Mouse (Mus musculus) hindbrain, embryonic 11.5 days (tissue): ENCODE measurements around the gene Prss40. TPM values are rescaled to one million over a fixed set of nuclear protein-coding genes. Genes with fewer than 3 reads are reported as not detected.

Experiments used
- ATAC-seq: fragments of 200-750 bp; cut with Nextera tagmentation; 2 replicates; pipeline ENCODE4 v1.8.0; 2017; ENCODE audit warnings: mild to moderate bottlenecking, moderate TSS enrichment, moderate library complexity; ENCODE audit not compliant: low FRiP score
- DNase-seq: peaks from one replicate; pipeline ENCODE4 v3.0.0-alpha.2; 2015; ENCODE audit warnings: low spot score
- H3K27ac ChIP-seq: fragments of 300-500 bp; sonication (generic); 2 replicates; pipeline ENCODE4 v1.5.1; 2014; ENCODE audit warnings: mild to moderate bottlenecking, low read depth, low read length
- H3K27me3 ChIP-seq: fragments of 300-500 bp; sonication (generic); 2 replicates; pipeline ENCODE4 v1.6.1; 2014; ENCODE audit warnings: mild to moderate bottlenecking, low read length, moderate library complexity, mixed read lengths; ENCODE audit not compliant: control insufficient read depth, insufficient read depth
- H3K36me3 ChIP-seq: fragments of 300-500 bp; sonication (generic); 2 replicates; pipeline ENCODE4 v1.6.1; 2014; ENCODE audit warnings: mild to moderate bottlenecking, low read length, moderate library complexity, mixed read lengths; ENCODE audit not compliant: control insufficient read depth, insufficient read depth
- H3K4me1 ChIP-seq: fragments of 300-500 bp; sonication (generic); replicated peaks from 2 replicates; pipeline ENCODE4 v1.6.1; 2014; ENCODE audit warnings: low read length, mixed read lengths; ENCODE audit not compliant: control insufficient read depth, insufficient read depth
- H3K4me2 ChIP-seq: fragments of 300-500 bp; sonication (generic); replicated peaks from 2 replicates; pipeline ENCODE4 v1.6.1; 2014; ENCODE audit warnings: mild to moderate bottlenecking, low read depth, low read length
- H3K4me3 ChIP-seq: fragments of 300-500 bp; sonication (generic); 2 replicates; pipeline ENCODE4 v1.5.1; 2014; ENCODE audit warnings: low read depth, low read length
- H3K9ac ChIP-seq: fragments of 300-500 bp; sonication (generic); 2 replicates; pipeline ENCODE4 v1.6.1; 2014; ENCODE audit warnings: low read depth, low read length
- H3K9me3 ChIP-seq: fragments of 300-500 bp; sonication (generic); 2 replicates; pipeline ENCODE4 v1.6.1; 2016; ENCODE audit warnings: low read length; ENCODE audit not compliant: control insufficient read depth
- whole genome bisulfite sequencing: fragments of 180-500 bp; shearing (Covaris S2); extraction: QIAGEN DNeasy Blood & Tissue Kit; methylation state at CpG from one replicate; pipeline ENCODE4 v1.1.7; 2014; 5-methylcytosine and 5-hydroxymethylcytosine counted together
- polyA plus RNA-seq: library from polyadenylated mRNA; unstranded; fragments of >200 nt; fragmentation: Nextera tagmentation; extraction: Ambion mirVana; gene quantifications from 2 replicates; pipeline ENCODE4 v1.2.1, GENCODE M21; 2014

Gene Prss40
- not detected in 2 replicates for polyA plus RNA-seq

DNA sequence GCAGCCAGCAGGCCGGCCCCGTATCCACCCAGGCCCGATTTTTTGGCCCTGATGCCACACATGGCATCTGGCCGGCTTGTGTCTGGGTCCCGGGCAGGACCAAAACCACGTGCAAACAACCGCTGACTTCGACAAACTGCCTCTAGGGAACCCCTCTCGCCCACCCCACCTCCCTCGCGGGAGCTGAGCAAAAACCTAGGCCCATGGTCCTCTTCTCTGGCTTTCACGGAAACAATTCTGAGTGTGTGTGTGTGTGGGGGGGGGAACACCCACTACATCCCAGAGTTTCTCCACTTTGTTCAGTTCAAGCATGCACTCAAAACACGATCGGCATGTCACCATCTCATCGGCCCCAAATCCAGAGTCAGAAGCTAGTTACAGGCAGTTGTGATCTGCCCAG, at the start of gene Prss40:
Gene Prss40 (minus strand): TSS at position 101 of the 400 bp plus-strand sequence.
- no peak within 1 kb of the TSS for H3K27ac ChIP-seq
- H3K36me3 ChIP-seq: no peaks in the 10 kb centered on the region
- no peak within 1 kb of the TSS for H3K9ac ChIP-seq
- H3K27me3 ChIP-seq: no peaks in the 10 kb centered on the region
- ATAC-seq: no peak
- no peak for DNase-seq
- no peaks in the 10 kb centered on the region for H3K9me3 ChIP-seq
- no peak within 1 kb of the TSS for H3K4me2 ChIP-seq
- 92% methylated on average over 15 of the region's 15 CpGs for WGBS
- H3K4me3 ChIP-seq: no peak within 1 kb of the TSS
- H3K4me1 ChIP-seq: no peaks in the 10 kb centered on the region

- WGBS: 18% methylated on average over 8 of the region's 8 CpGs
- Histone ChIP-seq H3K4me3 (no peak overlapping the region), H3K9ac (no peak overlapping the region), H3K9me3 (no peaks in the 10 kb centered on the region), H3K4me2 (no peak overlapping the region), H3K36me3 (no peaks in the 10 kb centered on the region), H3K4me1 (no peaks in the 10 kb centered on the region), H3K27me3 (no peaks in the 10 kb centered on the region), H3K27ac (no peak overlapping the region)
- DNase-seq (peak; percentile 91), ATAC-seq (peak; percentile 64; the same call in 1 of the 2 replicates)
These were observed 41.6 kb upstream of the Prss40 start for GRCm38 (mm10) chr1:34602363-34602762.

- H3K9me3 ChIP-seq: no peaks in the 10 kb centered on the region
- no peak overlapping the region for H3K4me3 ChIP-seq
- ATAC-seq (no peak), DNase-seq (no peak)
- H3K27me3 ChIP-seq: no peaks in the 10 kb centered on the region
- 76% methylated on average over 3 of the region's 3 CpGs for WGBS
- H3K4me2 ChIP-seq: no peak overlapping the region
- H3K27ac ChIP-seq: no peak overlapping the region
- H3K36me3 ChIP-seq: no peaks in the 10 kb centered on the region
- no peaks in the 10 kb centered on the region for H3K4me1 ChIP-seq
- H3K9ac ChIP-seq: no peak overlapping the region
These were observed 40.7 kb upstream of the Prss40 start for GRCm38 (mm10) chr1:34601323-34602047.

DNA sequence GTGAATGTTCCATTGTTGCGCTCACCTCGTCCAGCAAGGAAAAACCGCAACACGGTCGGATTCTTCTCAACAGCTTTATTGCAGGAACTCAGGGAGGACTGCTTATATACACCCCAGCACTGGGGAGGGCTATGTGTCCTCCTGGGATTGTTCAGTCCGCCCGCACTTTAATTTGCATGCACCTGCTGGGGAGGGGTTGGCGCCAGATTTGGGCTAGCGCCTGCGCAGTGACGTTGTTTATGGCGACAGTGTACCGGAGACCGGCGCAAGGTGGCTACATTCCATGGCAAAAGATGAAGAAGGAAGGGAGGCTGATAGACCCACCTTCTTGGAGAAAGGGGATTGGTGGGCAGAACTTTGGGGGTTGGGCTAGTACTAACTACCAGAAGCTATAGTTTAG, 39.3 kb upstream of the Prss40 start:
- 73% methylated on average over 15 of the region's 15 CpGs for WGBS
- no peaks in the 10 kb centered on the region for H3K4me1 ChIP-seq
- no peaks in the 10 kb centered on the region for H3K9me3 ChIP-seq
- ATAC-seq (no peak), DNase-seq (no peak)
- H3K4me3 ChIP-seq: no peak overlapping the region
- H3K4me2 ChIP-seq: no peak overlapping the region
- no peak overlapping the region for H3K9ac ChIP-seq
- H3K27me3 ChIP-seq: no peaks in the 10 kb centered on the region
- no peak overlapping the region for H3K27ac ChIP-seq
- no peaks in the 10 kb centered on the region for H3K36me3 ChIP-seq

DNA sequence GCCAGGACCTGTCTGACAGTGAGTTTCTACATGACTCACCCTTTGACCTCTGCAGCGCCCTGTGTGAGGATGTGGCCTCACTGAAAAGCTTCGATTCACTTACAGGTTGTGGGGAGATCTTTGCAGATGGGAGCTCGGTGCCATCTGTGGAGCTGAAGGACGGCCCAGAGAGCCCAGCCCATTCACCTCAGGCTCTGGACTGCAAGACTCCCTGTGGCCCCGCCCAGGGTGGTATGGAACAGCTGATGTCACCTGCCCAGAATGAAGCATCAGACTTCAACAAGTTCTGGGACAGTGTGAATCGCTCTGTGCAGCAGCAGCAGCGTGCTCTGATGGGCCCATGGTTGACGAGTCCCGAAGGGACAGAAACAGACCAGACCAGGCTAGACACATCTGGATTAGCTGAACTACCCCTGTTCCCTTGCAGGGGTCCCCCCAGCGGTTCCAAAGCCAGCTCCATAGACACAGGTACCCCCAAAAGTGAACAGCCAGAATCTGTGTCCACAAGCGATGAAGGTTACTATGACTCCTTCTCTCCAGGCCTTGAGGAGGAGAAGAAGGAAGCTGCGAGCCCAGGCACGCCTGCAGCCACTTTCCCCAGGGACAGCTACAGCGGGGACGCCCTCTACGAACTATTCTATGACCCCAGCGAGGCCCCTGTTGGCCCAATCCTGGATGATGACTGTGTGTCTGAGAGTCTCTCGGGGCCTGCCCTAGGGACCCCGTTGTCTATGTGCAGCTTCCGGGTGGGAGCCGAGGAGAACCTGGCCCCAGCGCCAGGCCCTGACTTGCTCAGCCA, 26.8 kb upstream of the Prss40 start:
- no peak overlapping the region for H3K27ac ChIP-seq
- no peak overlapping the region for H3K4me2 ChIP-seq
- no peaks in the 10 kb centered on the region for H3K9me3 ChIP-seq
- no peak for ATAC-seq
- no peak overlapping the region for H3K9ac ChIP-seq
- no peaks in the 10 kb centered on the region for H3K4me1 ChIP-seq
- no peak for DNase-seq
- no peaks in the 10 kb centered on the region for H3K27me3 ChIP-seq
- no peak overlapping the region for H3K4me3 ChIP-seq
- no peaks in the 10 kb centered on the region for H3K36me3 ChIP-seq
- WGBS: 83% methylated on average over 22 of the region's 22 CpGs

DNA sequence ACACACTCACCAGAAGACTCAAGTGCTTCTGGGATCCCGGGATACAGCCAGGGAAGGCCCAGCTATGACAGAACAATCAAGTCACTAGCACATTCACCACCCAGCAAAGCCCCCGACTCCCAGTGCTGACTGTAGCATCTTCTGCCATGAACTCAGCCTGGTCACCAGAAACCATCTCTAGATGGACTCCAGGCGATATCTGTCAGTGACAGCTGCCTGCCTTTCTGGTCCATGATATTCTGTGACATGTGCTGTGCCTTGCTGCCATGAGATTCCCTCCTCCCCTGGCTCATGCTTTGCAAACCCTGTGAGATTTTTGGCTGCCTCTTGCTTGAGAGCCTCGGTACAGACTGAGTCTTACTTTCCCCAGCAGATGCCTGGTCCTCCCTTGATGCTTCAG, 24.0 kb upstream of the Prss40 start:
- no peak for ATAC-seq
- DNase-seq: no peak
- no peaks in the 10 kb centered on the region for H3K36me3 ChIP-seq
- no peaks in the 10 kb centered on the region for H3K27me3 ChIP-seq
- no peak overlapping the region for H3K27ac ChIP-seq
- H3K9ac ChIP-seq: no peak overlapping the region
- H3K4me1 ChIP-seq: no peaks in the 10 kb centered on the region
- H3K4me2 ChIP-seq: no peak overlapping the region
- WGBS: 84% methylated on average over 4 of the region's 4 CpGs
- H3K4me3 ChIP-seq: no peak overlapping the region
- no peaks in the 10 kb centered on the region for H3K9me3 ChIP-seq

- no peak overlapping the region for H3K4me3 ChIP-seq
- no peaks in the 10 kb centered on the region for H3K4me1 ChIP-seq
- no peak overlapping the region for H3K27ac ChIP-seq
- no peak overlapping the region for H3K4me2 ChIP-seq
- WGBS: 25% methylated on average over 4 of the region's 4 CpGs
- DNase-seq (no peak), ATAC-seq (no peak)
- peaks cover 2% of the 10 kb centered on the region; the same call in 1 of the 2 replicates for H3K27me3 ChIP-seq
- no peaks in the 10 kb centered on the region for H3K36me3 ChIP-seq
- H3K9me3 ChIP-seq: no peaks in the 10 kb centered on the region
- no peak overlapping the region for H3K9ac ChIP-seq
These were observed 23.1 kb upstream of the Prss40 start for GRCm38 (mm10) chr1:34583821-34584263.

- no peak overlapping the region for H3K4me3 ChIP-seq
- no peaks in the 10 kb centered on the region for H3K4me1 ChIP-seq
- H3K9ac ChIP-seq: no peak overlapping the region
- no peaks in the 10 kb centered on the region for H3K9me3 ChIP-seq
- H3K4me2 ChIP-seq: no peak overlapping the region
- H3K36me3 ChIP-seq: no peaks in the 10 kb centered on the region
- ATAC-seq (no peak), DNase-seq (no peak)
- no peak overlapping the region for H3K27ac ChIP-seq
- H3K27me3 ChIP-seq: peaks cover 6% of the 10 kb centered on the region
- 83% methylated on average over 6 of the region's 6 CpGs for WGBS
These were observed 21.5 kb upstream of the Prss40 start for GRCm38 (mm10) chr1:34582218-34582617.
